Comparison of ENCODE assay signal across 8 mouse cellular contexts in the genomic region with DNA sequence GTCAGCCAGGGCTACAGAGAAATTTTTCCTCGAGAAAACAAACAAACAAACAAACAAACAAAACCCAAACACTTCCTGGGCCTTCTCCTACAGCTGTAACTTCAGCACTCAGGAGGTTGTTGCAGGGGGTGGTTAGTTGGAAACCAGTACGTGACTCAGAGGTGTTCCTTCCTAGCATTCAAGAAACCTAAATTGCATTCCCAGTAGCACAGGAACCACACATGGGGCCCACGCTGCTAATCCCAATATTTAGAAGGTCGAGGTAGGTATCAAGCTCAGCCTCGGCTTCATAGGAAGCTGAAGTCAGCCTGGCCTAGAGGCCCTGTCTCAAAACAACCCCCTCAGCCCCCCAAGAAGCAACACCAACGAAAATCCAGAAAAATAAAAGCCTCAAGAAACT. TPM values are rescaled to one million over a fixed set of nuclear protein-coding genes. Genes with fewer than 3 reads are reported as not detected.
DNase-seq lines count a peak whose midpoint lies in the region; ATAC-seq lines count a peak whose summit lies in the region.

No protein-coding gene starts in this region.

- DNase-seq in kidney, postnatal 36 days, result no peak
- DNase-seq in embryonic facial prominence, embryonic 10.5 days (ENCODE audit: low spot score), result no peak
- DNase-seq in right cerebral cortex, postnatal 10 days (ENCODE audit: low spot score in 2 of 2), result no peak
- DNase-seq in urinary bladder, adult 2 months (ENCODE audit: low spot score), result no peak

- H3K36me3 ChIP-seq in kidney, embryonic 15.5 days, result peaks cover 35% of the 10 kb centered on the region
- H3K36me3 ChIP-seq in embryonic facial prominence, embryonic 10.5 days (replicated peaks), result peaks cover 37% of the 10 kb centered on the region
- peaks cover 9% of the 10 kb centered on the region for H3K36me3 ChIP-seq in intestine, embryonic 16.5 days (ENCODE audit: control insufficient read depth, insufficient read depth, low read length)
- H3K36me3 ChIP-seq in neural tube, embryonic 15.5 days, result peaks cover 27% of the 10 kb centered on the region

- peak overlapping the region; percentile 98 for H3K27ac ChIP-seq in kidney, embryonic 15.5 days
- peak overlapping the region; percentile 92 for H3K27ac ChIP-seq in embryonic facial prominence, embryonic 10.5 days (replicated peaks)
- no peak overlapping the region for H3K27ac ChIP-seq in intestine, embryonic 16.5 days (ENCODE audit: low read length)
- peak overlapping the region; percentile 94 for H3K27ac ChIP-seq in neural tube, embryonic 15.5 days (replicated peaks)

- H3K4me1 ChIP-seq in kidney, embryonic 15.5 days, result peaks cover 30% of the 10 kb centered on the region
- peaks cover 26% of the 10 kb centered on the region for H3K4me1 ChIP-seq in embryonic facial prominence, embryonic 10.5 days
- H3K4me1 ChIP-seq in intestine, embryonic 16.5 days (ENCODE audit: control insufficient read depth, insufficient read depth, low read length), result peaks cover 8% of the 10 kb centered on the region
- H3K4me1 ChIP-seq in neural tube, embryonic 15.5 days, result peaks cover 49% of the 10 kb centered on the region

- 15% methylated on average over 6 of the region's 6 CpGs for WGBS in kidney, embryonic 15.5 days
- WGBS in embryonic facial prominence, embryonic 10.5 days, result 32% methylated on average over 6 of the region's 6 CpGs
- WGBS in intestine, embryonic 16.5 days, result 18% methylated on average over 6 of the region's 6 CpGs
- WGBS in neural tube, embryonic 15.5 days, result 28% methylated on average over 6 of the region's 6 CpGs

- H3K9me3 ChIP-seq in kidney, embryonic 15.5 days (replicated peaks), result no peaks in the 10 kb centered on the region
- no peaks in the 10 kb centered on the region for H3K9me3 ChIP-seq in embryonic facial prominence, embryonic 10.5 days
- H3K9me3 ChIP-seq in intestine, embryonic 16.5 days (ENCODE audit: control insufficient read depth, low read length), result no peaks in the 10 kb centered on the region
- H3K9me3 ChIP-seq in neural tube, embryonic 15.5 days (replicated peaks), result no peaks in the 10 kb centered on the region

- ATAC-seq in kidney, embryonic 15.5 days (replicated peaks; ENCODE audit: low FRiP score), result no peak
- no peak for ATAC-seq in intestine, embryonic 16.5 days
- ATAC-seq in neural tube, embryonic 15.5 days (ENCODE audit: low FRiP score), result no peak
- no peak for ATAC-seq in megakaryocyte-erythroid progenitor cell, adult 5-6 weeks (replicated peaks; ENCODE audit: low FRiP score, low TSS enrichment, poor library complexity, severe bottlenecking)

- peak overlapping the region; percentile 96 for H3K4me2 ChIP-seq in kidney, embryonic 15.5 days
- peak overlapping the region; percentile 95 for H3K4me2 ChIP-seq in intestine, embryonic 16.5 days (ENCODE audit: low read depth, low read length)
- H3K4me2 ChIP-seq in neural tube, embryonic 15.5 days, result peak overlapping the region; percentile 98

- H3K27me3 ChIP-seq in kidney, embryonic 15.5 days, result no peaks in the 10 kb centered on the region
- no peaks in the 10 kb centered on the region for H3K27me3 ChIP-seq in embryonic facial prominence, embryonic 10.5 days (replicated peaks; ENCODE audit: low read depth, poor library complexity, severe bottlenecking)
- H3K27me3 ChIP-seq in intestine, embryonic 16.5 days (replicated peaks; ENCODE audit: control insufficient read depth, insufficient read depth, low read length), result no peaks in the 10 kb centered on the region
- no peaks in the 10 kb centered on the region for H3K27me3 ChIP-seq in neural tube, embryonic 15.5 days (replicated peaks)

- H3K9ac ChIP-seq in kidney, embryonic 15.5 days, result peak overlapping the region; percentile 94
- peak overlapping the region; percentile 86 for H3K9ac ChIP-seq in intestine, embryonic 16.5 days (ENCODE audit: low read depth, low read length)
- H3K9ac ChIP-seq in neural tube, embryonic 15.5 days (replicated peaks), result peak overlapping the region; percentile 81

- H3K4me3 ChIP-seq in kidney, embryonic 15.5 days (replicated peaks), result peak overlapping the region; percentile 69
- H3K4me3 ChIP-seq in embryonic facial prominence, embryonic 10.5 days, result peak overlapping the region; percentile 93
- H3K4me3 ChIP-seq in intestine, embryonic 16.5 days (ENCODE audit: low read length), result peak overlapping the region; percentile 83
- peak overlapping the region; percentile 90 for H3K4me3 ChIP-seq in neural tube, embryonic 15.5 days (replicated peaks)

RNA-seq across cellular contexts. Expression of a gene that starts 1.2 kb away (rescaled TPM):
- polyA plus RNA-seq in kidney, embryonic 15.5 days (2015; fragmentation: Nextera tagmentation; extraction: Ambion mirVana), result 385 and 422 TPM in 2 replicates
- polyA plus RNA-seq in embryonic facial prominence, embryonic 10.5 days (2016; fragmentation: Nextera tagmentation; extraction: Ambion mirVana), result 356 and 365 TPM in 2 replicates
- 356 and 361 TPM in 2 replicates for polyA plus RNA-seq in intestine, embryonic 16.5 days (2015; fragmentation: Nextera tagmentation; extraction: Ambion mirVana)
- 463 and 500 TPM in 2 replicates for polyA plus RNA-seq in neural tube, embryonic 15.5 days (2015; fragmentation: Nextera tagmentation; extraction: Ambion mirVana)
- 379 and 438 TPM in 2 replicates for total RNA-seq in megakaryocyte-erythroid progenitor cell, adult 5-6 weeks (2014; fragmentation: Nextera tagmentation)
- 101 and 188 TPM in 2 replicates for total RNA-seq in megakaryocyte-erythroid progenitor cell, adult 5-6 weeks (2017)
- polyA plus RNA-seq in urinary bladder, adult 2 months (2012; rRNA removed), result 477 and 551 TPM in 2 replicates

RNA-seq across cellular contexts. Expression of a gene that starts 3.1 kb away (rescaled TPM):
- 21.1 and 22.2 TPM in 2 replicates for polyA plus RNA-seq in kidney, embryonic 15.5 days (2015; fragmentation: Nextera tagmentation; extraction: Ambion mirVana)
- 18.7 and 18.9 TPM in 2 replicates for polyA plus RNA-seq in embryonic facial prominence, embryonic 10.5 days (2016; fragmentation: Nextera tagmentation; extraction: Ambion mirVana)
- 16.5 and 17.3 TPM in 2 replicates for polyA plus RNA-seq in intestine, embryonic 16.5 days (2015; fragmentation: Nextera tagmentation; extraction: Ambion mirVana)
- polyA plus RNA-seq in neural tube, embryonic 15.5 days (2015; fragmentation: Nextera tagmentation; extraction: Ambion mirVana), result 13.0 and 20.6 TPM in 2 replicates
- total RNA-seq in megakaryocyte-erythroid progenitor cell, adult 5-6 weeks (2014; fragmentation: Nextera tagmentation), result 19.6 and 24.5 TPM in 2 replicates
- total RNA-seq in megakaryocyte-erythroid progenitor cell, adult 5-6 weeks (2017), result 2.6 and 3.8 TPM in 2 replicates
- 35.2 and 38.0 TPM in 2 replicates for polyA plus RNA-seq in urinary bladder, adult 2 months (2012; rRNA removed)

RNA-seq across cellular contexts. Expression of a gene that starts 10.4 kb away (rescaled TPM):
- polyA plus RNA-seq in kidney, embryonic 15.5 days (2015; fragmentation: Nextera tagmentation; extraction: Ambion mirVana), result 55.3 and 55.4 TPM in 2 replicates
- polyA plus RNA-seq in embryonic facial prominence, embryonic 10.5 days (2016; fragmentation: Nextera tagmentation; extraction: Ambion mirVana), result 82.2 and 87.9 TPM in 2 replicates
- 42.0 and 45.4 TPM in 2 replicates for polyA plus RNA-seq in intestine, embryonic 16.5 days (2015; fragmentation: Nextera tagmentation; extraction: Ambion mirVana)
- 69.6 and 71.6 TPM in 2 replicates for polyA plus RNA-seq in neural tube, embryonic 15.5 days (2015; fragmentation: Nextera tagmentation; extraction: Ambion mirVana)
- 15.2 and 18.6 TPM in 2 replicates for total RNA-seq in megakaryocyte-erythroid progenitor cell, adult 5-6 weeks (2014; fragmentation: Nextera tagmentation)
- 11.5 and 18.2 TPM in 2 replicates for total RNA-seq in megakaryocyte-erythroid progenitor cell, adult 5-6 weeks (2017)
- 16.3 and 18.9 TPM in 2 replicates for polyA plus RNA-seq in urinary bladder, adult 2 months (2012; rRNA removed)
